Mouse (Mus musculus) heart, embryonic 16.5 days (tissue): ENCODE data around the gene 2210016F16Rik. TPM values are rescaled to one million over a fixed set of nuclear protein-coding genes. Genes with fewer than 3 reads are reported as not detected.
"Not testable (repeated sequence)": the region's sequence is repeated elsewhere in the genome, so short reads cannot be mapped to it uniquely, and the experiment has no call there.

Source experiments
- ATAC-seq: fragments of 200-750 bp; cut with Nextera tagmentation; replicated peaks from 2 replicates; pipeline ENCODE4 v1.8.0; 2017; ENCODE audit warnings: moderate number of reproducible peaks; ENCODE audit not compliant: insufficient read depth, low FRiP score; ENCODE audit errors: extremely low read depth
- H3K27ac ChIP-seq: fragments of 300-500 bp; sonication (generic); 2 replicates; pipeline ENCODE4 v1.5.1; 2014; ENCODE audit warnings: mild to moderate bottlenecking, low read length, control low read depth, moderate library complexity
- H3K27me3 ChIP-seq: fragments of 300-500 bp; sonication (generic); 2 replicates; pipeline ENCODE4 v1.6.1; 2014; ENCODE audit warnings: low read length, mixed read lengths; ENCODE audit not compliant: control insufficient read depth, insufficient read depth
- H3K36me3 ChIP-seq: fragments of 300-500 bp; sonication (generic); 2 replicates; pipeline ENCODE4 v1.6.1; 2014; ENCODE audit not compliant: control insufficient read depth, insufficient read depth
- H3K4me1 ChIP-seq: fragments of 300-500 bp; sonication (generic); 2 replicates; pipeline ENCODE4 v1.6.1; 2014; ENCODE audit warnings: low read length, mixed read lengths; ENCODE audit not compliant: control insufficient read depth, insufficient read depth
- H3K4me2 ChIP-seq: fragments of 300-500 bp; sonication (generic); 2 replicates; pipeline ENCODE4 v1.6.1; 2014; ENCODE audit warnings: low read depth, mild to moderate bottlenecking, control low read depth, low read length
- H3K4me3 ChIP-seq: fragments of 300-500 bp; sonication (generic); 2 replicates; pipeline ENCODE4 v1.5.1; 2014; ENCODE audit warnings: mild to moderate bottlenecking, control low read depth, low read length
- H3K9ac ChIP-seq: fragments of 300-500 bp; sonication (generic); 2 replicates; pipeline ENCODE4 v1.6.1; 2014; ENCODE audit warnings: low read length, control low read depth
- H3K9me3 ChIP-seq: fragments of 300-500 bp; sonication (generic); replicated peaks from 2 replicates; pipeline ENCODE4 v1.6.1; 2016; ENCODE audit warnings: low read length; ENCODE audit not compliant: control insufficient read depth
- WGBS: fragments of 180-500 bp; shearing (Covaris S2); extraction: QIAGEN DNeasy Blood & Tissue Kit; methylation state at CpG from one replicate; pipeline ENCODE4 v1.1.7; 2014; 5-methylcytosine and 5-hydroxymethylcytosine counted together
- polyA plus RNA-seq: library from polyadenylated mRNA; unstranded; fragments of >200 nt; fragmentation: Nextera tagmentation; extraction: Ambion mirVana; gene quantifications from 2 replicates; pipeline ENCODE4 v1.2.1, GENCODE M21; 2015

2210016F16Rik gene
- polyA plus RNA-seq, 1 experiment from 2014 or later = 32.1 TPM

DNA sequence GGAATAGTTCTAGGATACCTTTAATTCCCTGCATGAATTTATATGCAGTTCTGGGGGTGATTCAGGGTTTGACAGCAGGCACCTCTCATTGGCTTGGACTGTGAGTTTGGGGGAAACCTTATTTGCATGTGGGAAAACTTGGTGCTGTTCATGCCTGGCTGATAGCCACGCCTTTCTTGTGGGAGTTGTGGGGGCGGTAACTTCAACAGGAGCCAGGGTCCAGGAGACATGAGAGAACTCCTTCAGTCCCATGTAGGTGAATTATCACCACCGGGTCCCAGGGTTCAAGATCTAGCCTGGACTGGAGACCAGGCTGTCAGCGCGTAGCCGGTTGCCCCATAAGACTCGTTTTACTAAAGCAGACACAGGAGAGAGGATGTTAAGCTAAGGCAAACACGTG, 19.8 kb downstream of the 2210016F16Rik start:
- 80% methylated on average over 8 of the region's 8 CpGs for WGBS
- not testable (repeated sequence) for H3K27ac ChIP-seq, H3K9me3 ChIP-seq, H3K27me3 ChIP-seq, H3K9ac ChIP-seq, H3K4me1 ChIP-seq, H3K4me2 ChIP-seq, H3K4me3 ChIP-seq, ATAC-seq, H3K36me3 ChIP-seq

DNA sequence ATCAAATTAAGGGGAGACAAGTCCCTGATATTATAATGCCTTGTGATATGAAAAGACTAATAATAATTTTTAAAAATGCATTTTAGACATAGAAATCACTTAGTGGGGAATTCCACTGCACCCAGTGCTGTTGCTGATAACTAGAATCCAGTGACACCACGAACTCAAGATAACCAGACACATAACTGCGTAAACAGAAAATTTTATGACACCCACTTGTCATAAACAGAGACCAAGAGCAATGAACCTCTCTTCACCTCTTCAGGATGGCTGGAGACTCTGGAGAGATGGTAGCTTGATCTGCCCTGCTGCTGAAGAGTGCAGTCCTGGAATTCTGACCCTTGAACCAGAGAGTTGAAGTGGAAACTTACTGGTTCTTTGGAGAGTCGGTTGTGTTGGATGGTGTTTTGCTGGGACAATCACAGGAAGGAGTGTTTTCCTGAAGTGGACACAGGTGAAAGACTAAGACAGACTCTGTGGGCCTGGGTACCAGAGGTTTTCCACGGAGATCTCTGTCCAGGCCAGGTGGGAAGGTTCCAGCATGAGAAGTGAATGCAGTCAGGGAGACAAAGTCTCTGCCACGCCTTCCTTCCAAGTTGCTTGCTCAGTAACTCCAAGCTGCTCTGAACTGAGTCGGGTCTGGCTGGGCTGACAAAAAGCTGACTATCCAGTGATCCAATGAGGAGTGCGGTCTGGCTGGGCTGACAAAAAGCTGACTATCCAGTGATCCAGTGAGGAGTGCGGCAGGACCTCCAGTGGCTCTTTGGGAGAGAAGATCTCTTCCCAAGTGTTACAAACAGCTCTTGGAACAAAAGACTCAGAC, 20.5 kb downstream of the 2210016F16Rik start:
- Histone ChIP-seq H3K4me3 (no peak overlapping the region), H3K9ac (no peak overlapping the region), H3K36me3 (no peaks in the 10 kb centered on the region), H3K9me3 (0 out of 2 replicates have a peak, but pooled peaks cover 6% of the 10 kb centered on the region), H3K4me2 (no peak overlapping the region), H3K27ac (no peak overlapping the region), H3K4me1 (no peaks in the 10 kb centered on the region), H3K27me3 (no peaks in the 10 kb centered on the region)
- WGBS = 71% methylated on average over 8 of the region's 8 CpGs
- no peak for ATAC-seq

DNA sequence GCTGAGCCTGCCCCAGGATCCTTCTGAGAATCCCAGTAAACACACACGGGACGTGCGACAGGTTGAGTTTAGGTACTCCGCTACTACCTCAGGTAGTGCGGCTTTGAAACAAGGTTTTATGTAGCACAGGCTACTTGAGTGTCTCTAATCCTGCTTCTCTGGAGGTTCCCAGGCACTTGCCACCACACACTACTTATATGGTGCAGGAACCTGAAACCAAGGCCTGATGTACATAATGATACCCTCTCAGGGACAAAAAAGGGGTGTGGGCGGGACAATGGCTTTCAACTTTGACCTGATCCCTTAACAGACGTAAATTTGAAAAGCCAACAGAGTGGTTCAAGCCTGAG, 25.7 kb downstream of the 2210016F16Rik start:
- ATAC-seq = peak; percentile 37
- peak overlapping the region; percentile 60 for H3K4me3 ChIP-seq
- no peaks in the 10 kb centered on the region for H3K36me3 ChIP-seq
- H3K9ac ChIP-seq = peak overlapping the region; percentile 58
- peak overlapping the region; percentile 99 for H3K4me2 ChIP-seq
- WGBS = 11% methylated on average over 7 of the region's 7 CpGs
- H3K27ac ChIP-seq = peak overlapping the region; percentile 39; the same call in 1 of the 2 replicates
- 0 out of 2 replicates have a peak, but pooled peaks cover 2% of the 10 kb centered on the region for H3K4me1 ChIP-seq
- H3K9me3 ChIP-seq = 0 out of 2 replicates have a peak, but pooled peaks cover 6% of the 10 kb centered on the region
- no peaks in the 10 kb centered on the region for H3K27me3 ChIP-seq

DNA sequence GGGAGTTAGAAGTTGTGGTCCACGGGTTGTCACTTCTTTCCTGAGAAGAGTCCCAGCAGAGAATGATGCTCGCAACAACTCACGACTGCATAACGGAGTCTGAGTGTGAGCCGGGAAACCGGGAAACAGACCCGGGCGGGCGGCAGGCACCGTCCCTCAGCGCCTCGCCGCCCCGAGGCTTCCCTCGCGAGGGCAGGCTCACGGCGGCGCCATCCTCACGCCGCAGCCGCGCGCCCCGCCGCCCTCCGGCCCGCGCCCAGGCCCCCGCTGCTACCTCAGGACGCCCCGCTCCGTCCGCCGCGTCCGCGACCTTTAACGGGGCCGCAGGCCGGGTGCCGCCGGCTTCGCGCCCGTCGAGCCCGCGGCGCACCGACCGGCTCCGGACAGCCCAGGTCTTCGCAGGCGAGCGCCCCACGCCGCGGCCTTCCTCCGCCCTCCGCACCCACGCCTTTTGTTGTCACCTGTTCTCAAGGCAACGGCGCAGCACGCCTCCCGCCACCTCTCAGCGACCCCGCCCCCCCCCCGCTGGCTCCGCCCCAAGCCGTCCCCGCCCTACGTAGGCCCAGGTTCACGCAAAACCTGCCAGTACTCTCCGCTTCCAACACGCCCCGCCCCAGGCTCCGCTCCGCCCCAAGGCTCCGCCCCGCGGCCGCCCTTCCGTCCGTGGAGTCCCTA, 26.3 kb downstream of the 2210016F16Rik start, which contains the start of gene Kif27:
Gene Kif27 (minus strand): TSS at position 494 of the 675 bp plus-strand sequence.
- ATAC-seq = peak; percentile 100
- WGBS = 1% methylated on average over 79 of the region's 85 CpGs
- H3K9me3 ChIP-seq = 0 out of 2 replicates have a peak, but pooled peaks cover 6% of the 10 kb centered on the region
- H3K27ac ChIP-seq = peak within 1 kb of the TSS; percentile 39; the same call in 1 of the 2 replicates
- peak within 1 kb of the TSS; percentile 60 for H3K4me3 ChIP-seq
- H3K36me3 ChIP-seq = no peaks in the 10 kb centered on the region
- peak within 1 kb of the TSS; percentile 99 for H3K4me2 ChIP-seq
- H3K9ac ChIP-seq = peak within 1 kb of the TSS; percentile 76
- H3K27me3 ChIP-seq = no peaks in the 10 kb centered on the region
- H3K4me1 ChIP-seq = 0 out of 2 replicates have a peak, but pooled peaks cover 2% of the 10 kb centered on the region

DNA sequence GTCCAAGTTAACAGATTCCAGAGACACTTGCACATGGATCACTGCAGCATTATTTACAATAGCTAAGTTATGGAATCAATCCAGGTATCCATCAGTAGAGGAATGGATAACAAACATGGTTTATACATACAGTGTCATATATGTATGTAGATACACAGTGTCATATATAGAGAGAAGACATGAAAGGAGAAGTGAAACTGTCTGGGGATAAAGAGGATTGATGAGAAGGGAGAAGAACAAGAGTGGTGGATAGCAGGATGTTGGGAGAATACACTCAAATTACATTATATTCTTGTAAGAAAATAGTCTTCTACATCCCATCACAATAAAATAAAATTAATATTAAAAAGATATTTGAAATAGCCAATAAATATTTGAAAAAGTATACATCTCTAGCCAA, 32.0 kb downstream of the 2210016F16Rik start:
- Histone ChIP-seq H3K4me2 (no peak overlapping the region), H3K9ac (no peak overlapping the region), H3K27ac (no peak overlapping the region), H3K4me3 (no peak overlapping the region), H3K36me3 (no peaks in the 10 kb centered on the region), H3K4me1 (no peaks in the 10 kb centered on the region), H3K27me3 (no peaks in the 10 kb centered on the region), H3K9me3 (no peaks in the 10 kb centered on the region)
- ATAC-seq = no peak

DNA sequence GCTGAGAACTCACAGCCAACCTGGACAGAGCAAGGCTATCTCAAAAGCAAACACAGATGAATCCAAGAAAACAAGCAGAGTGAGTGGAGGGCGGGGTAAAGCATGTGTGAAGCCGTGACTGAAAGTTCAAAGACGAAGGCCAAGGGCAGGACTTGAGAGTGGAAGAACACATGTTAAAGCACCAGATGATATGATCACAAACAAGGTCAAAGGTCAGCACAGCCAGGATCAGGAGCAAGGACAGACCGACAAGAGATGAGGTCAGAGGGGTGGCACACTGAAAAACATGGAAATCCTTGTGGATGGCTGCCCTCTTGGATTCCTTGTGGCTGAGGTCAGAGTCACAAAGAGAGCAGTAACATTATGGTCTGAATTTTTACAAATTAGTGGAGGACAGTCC, 34.4 kb downstream of the 2210016F16Rik start:
- H3K9me3 ChIP-seq = no peaks in the 10 kb centered on the region
- no peak overlapping the region for H3K9ac ChIP-seq
- no peak overlapping the region for H3K27ac ChIP-seq
- H3K27me3 ChIP-seq = no peaks in the 10 kb centered on the region
- 43% methylated on average over 4 of the region's 4 CpGs for WGBS
- no peak overlapping the region for H3K4me2 ChIP-seq
- no peak for ATAC-seq
- H3K4me1 ChIP-seq = no peaks in the 10 kb centered on the region
- H3K36me3 ChIP-seq = no peaks in the 10 kb centered on the region
- no peak overlapping the region for H3K4me3 ChIP-seq

DNA sequence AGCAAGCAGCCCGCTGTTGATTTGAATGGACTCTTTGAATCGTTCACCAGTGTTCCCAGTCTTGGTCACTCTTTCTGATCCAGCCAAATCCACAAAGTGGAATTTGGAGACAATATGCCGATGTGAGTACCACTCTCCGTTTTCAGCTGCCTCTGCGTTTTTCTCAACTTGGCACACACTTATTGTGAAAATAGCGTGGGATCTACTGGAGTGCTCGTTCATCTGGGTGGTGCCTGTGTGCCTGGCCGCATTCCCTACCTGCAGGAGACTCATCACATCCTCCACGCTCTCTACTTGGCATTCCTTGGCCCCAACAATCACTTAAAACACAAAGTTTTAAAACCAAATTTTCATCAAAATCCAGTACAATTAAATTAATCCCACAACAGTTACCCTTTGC, 40.5 kb downstream of the 2210016F16Rik start:
- Histone ChIP-seq H3K9me3 (no peaks in the 10 kb centered on the region), H3K36me3 (no peaks in the 10 kb centered on the region), H3K4me3 (no peak overlapping the region), H3K9ac (no peak overlapping the region), H3K4me1 (no peaks in the 10 kb centered on the region), H3K27me3 (no peaks in the 10 kb centered on the region), H3K4me2 (no peak overlapping the region), H3K27ac (no peak overlapping the region)
- WGBS = 79% methylated on average over 9 of the region's 9 CpGs
- ATAC-seq = no peak

DNA sequence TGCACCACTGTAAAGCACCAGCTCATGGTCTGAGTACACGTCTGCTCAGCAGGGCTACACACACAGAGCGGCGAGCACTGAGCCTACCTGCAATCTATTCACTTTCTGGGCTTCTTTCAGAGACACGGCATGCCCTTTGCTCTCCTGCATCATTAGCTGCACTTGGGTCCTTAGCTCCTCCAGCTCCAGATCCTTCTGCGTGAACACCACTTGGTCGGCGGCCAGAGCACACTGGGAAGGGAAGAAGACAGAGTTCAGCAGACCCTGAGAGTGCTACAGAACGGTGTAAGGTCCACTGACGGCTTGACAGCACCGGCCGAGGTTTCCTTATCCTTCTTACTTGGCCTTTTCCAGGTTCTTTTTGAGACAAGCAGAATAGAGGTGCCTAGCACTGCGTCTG, 47.6 kb downstream of the 2210016F16Rik start:
- Histone ChIP-seq H3K4me3 (no peak overlapping the region), H3K27me3 (no peaks in the 10 kb centered on the region), H3K9me3 (no peaks in the 10 kb centered on the region), H3K4me1 (no peaks in the 10 kb centered on the region), H3K4me2 (no peak overlapping the region), H3K27ac (no peak overlapping the region), H3K36me3 (no peaks in the 10 kb centered on the region), H3K9ac (no peak overlapping the region)
- ATAC-seq = no peak
- 74% methylated on average over 12 of the region's 12 CpGs for WGBS

DNA sequence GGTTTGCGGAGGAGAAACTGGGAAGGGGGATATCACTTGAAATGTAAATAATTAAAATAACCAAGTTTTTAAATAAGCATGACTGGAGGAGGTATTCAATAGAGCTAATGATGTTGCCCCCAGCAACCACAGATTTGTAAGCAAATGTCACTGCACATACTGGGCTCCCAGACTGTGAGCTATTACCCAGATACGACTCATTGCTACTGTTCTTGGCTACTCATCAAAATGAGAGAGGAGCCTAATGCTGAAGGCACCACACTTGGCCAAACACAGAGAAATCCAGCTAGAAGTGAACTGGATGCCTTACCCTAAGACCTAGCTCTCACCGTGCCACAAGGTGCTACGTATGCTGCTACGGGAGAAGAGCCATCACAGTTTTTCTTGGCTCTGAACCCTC, 50.9 kb downstream of the 2210016F16Rik start:
- H3K27me3 ChIP-seq = no peaks in the 10 kb centered on the region
- no peaks in the 10 kb centered on the region for H3K9me3 ChIP-seq
- WGBS = 92% methylated on average over 5 of the region's 5 CpGs
- no peaks in the 10 kb centered on the region for H3K4me1 ChIP-seq
- ATAC-seq = no peak
- H3K9ac ChIP-seq = no peak overlapping the region
- no peak overlapping the region for H3K4me3 ChIP-seq
- H3K36me3 ChIP-seq = no peaks in the 10 kb centered on the region
- no peak overlapping the region for H3K27ac ChIP-seq
- no peak overlapping the region for H3K4me2 ChIP-seq
